Mouse (Mus musculus): ENCODE measurements around the gene Zfp462.

DNA sequence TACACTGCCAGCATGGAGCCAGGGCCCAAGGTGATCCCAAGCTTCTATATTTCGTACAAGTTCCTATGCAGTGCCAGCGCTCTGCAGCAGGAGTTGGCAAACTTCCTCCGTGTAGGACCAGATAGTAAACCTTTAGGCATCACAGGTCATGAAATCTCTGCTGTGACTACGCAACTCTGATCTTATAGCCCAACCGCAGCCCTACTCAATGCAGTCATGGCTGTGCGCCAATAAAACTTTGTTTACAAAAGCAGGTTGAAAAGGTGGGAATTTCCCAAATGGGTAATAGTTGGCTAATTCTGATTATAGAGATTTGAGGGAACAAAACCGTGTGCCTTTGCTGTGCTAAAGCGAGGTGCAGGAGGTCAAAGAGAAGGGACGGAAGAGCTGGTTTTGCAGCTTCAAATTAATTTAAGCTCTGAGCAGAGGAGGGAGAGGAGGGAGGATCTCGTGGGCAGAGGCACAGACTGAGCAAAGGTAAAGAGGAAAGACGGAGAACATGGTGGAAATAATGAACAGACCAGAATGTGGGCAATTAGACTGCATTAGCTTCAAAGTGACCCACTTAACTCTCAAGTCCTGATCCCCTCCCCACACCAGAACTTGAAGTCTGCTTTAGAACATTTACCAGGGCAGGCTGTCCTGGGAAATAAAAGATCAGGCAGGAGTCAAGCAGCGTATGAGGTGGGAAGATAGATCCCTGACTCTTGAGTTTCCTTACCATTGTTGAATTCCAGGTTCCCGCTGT, 183.4 kb downstream of the Zfp462 start:
- TF ChIP-seq HCFC1 (IDR thresholded peaks at IDR 0.05; ENCODE audit: borderline replicate concordance, insufficient read depth, low read length) (no peak), ZC3H11A (IDR thresholded peaks at IDR 0.05; ENCODE audit: borderline replicate concordance, low read depth, low read length) (no peak), MAFK (IDR thresholded peaks at IDR 0.05; ENCODE audit: insufficient read depth, low read depth, low read length) (no peak), ZNF384 (IDR thresholded peaks at IDR 0.05; ENCODE audit: low read depth, low read length) (no peak), CHD2 (IDR thresholded peaks at IDR 0.05; ENCODE audit: low read depth, low read length) (no peak)

Data from ES-E14 (cell line).